12 mouse cellular contexts compared by ENCODE assay signal in the genomic region with DNA sequence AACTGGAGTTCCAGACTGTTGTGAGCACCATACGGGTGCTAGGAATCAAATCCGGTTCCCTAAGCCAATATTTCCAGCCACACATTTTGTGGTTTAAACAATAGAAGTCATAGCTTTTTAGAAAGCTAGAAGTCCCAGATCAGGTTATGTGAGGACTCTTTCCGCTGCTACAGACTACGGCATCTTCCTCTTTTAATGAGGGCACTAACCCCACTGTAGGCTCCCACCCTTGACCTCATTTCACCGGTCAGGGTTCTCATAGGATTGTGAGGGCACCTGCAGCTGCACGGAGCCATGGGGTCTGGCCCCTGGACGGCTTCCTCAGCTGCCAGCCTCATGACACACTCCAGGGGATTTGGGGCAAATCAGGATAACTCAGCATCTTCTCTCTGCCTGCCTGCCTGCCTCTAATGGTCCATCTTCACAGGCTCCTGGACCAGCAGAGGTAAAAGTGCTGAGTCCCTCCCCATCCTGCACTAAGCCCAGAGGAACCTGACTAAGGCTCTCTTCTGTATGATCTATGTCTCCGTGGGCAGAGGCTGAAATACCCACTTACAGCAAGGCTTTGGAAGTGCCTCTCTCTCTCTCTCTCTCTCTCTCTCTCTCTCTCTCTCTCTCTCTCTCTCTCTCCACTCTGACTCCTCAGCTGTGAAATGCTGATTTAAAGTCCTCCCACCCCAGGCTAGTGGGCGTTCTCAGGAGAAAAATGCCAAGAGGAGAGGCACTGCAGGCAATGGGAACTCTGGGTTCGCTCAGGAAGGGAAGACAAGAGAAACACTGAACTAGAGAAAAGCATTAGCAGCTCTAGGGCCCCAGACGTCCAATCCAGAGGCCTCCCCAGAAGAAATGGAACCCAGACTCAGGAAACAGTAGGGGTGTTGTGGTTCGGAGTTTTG. TPM values are rescaled to one million over a fixed set of nuclear protein-coding genes. Genes with fewer than 3 reads are reported as not detected.
DNase-seq lines count a peak whose midpoint lies in the region; ATAC-seq and TF ChIP-seq lines count a peak whose summit lies in the region.
"Had no signal": no experiment of that assay in that cellular context is flagged by ENCODE, and none has a peak within 500 bp of the region (broad histone marks: within the 10 kb centered on the region; RNA-seq: fewer than 3 reads in every experiment).

No protein-coding gene starts in this region.

- peak; percentile 59 for DNase-seq in left cerebral cortex, adult 11 months (ENCODE audit: low spot score)
- no peak for DNase-seq in left cerebral cortex, postnatal 4 days
- no peak for DNase-seq in adrenal gland, postnatal 36 days
- no peak for DNase-seq in thymus, postnatal 25 days
- DNase-seq in ovary, postnatal 36 days (ENCODE audit: low spot score) = no peak
- DNase-seq: lung, postnatal 10 days had no signal

- H3K9me3 ChIP-seq in neural tube, embryonic 15.5 days (replicated peaks) = no peaks in the 10 kb centered on the region
- H3K9me3 ChIP-seq: limb, embryonic 15.5 days had no signal

- WGBS in neural tube, embryonic 15.5 days = 62% methylated on average over 12 of the region's 12 CpGs

- no peaks in the 10 kb centered on the region for H3K27me3 ChIP-seq in neural tube, embryonic 15.5 days (replicated peaks)
- H3K27me3 ChIP-seq: limb, embryonic 15.5 days had no signal

- H3K4me3 ChIP-seq in embryonic fibroblast, embryonic 13.5 days (ENCODE audit: insufficient read depth, low read length) = no peak overlapping the region
- no peak overlapping the region for H3K4me3 ChIP-seq in neural tube, embryonic 15.5 days (replicated peaks)
- H3K4me3 ChIP-seq: limb, embryonic 15.5 days had no signal

- ATAC-seq in hematopoietic stem cell, adult 5-6 weeks (replicated peaks in 1 of 2; ENCODE audit: insufficient read depth in 1 of 2, low FRiP score in 2 of 2, low TSS enrichment in 1 of 2, low read depth in 1 of 2, poor library complexity in 2 of 2, severe bottlenecking in 2 of 2) = peak; percentile 58 to 66; a peak in 3 of 4 replicates
- peak; percentile 68 for ATAC-seq in neural tube, embryonic 15.5 days (ENCODE audit: low FRiP score)
- ATAC-seq: intestine, postnatal 0 days had no signal

- intact Hi-C loops in left cerebral cortex, postnatal 4 days (cut with DNase I) = no loop called here

- no peak for TF ChIP-seq CTCF in embryonic fibroblast, embryonic 13.5 days (IDR thresholded peaks at IDR 0.05; ENCODE audit: borderline replicate concordance, insufficient read depth, low read length)

- H3K27ac ChIP-seq in embryonic fibroblast, embryonic 13.5 days (ENCODE audit: insufficient read depth, low read length) = no peak overlapping the region
- no peak overlapping the region for H3K27ac ChIP-seq in neural tube, embryonic 15.5 days (replicated peaks)
- H3K27ac ChIP-seq: limb, embryonic 15.5 days had no signal

- 0 out of 2 replicates have a peak, but pooled peaks have one; percentile 17 for TF ChIP-seq POLR2A in embryonic fibroblast, embryonic 13.5 days (IDR thresholded peaks at IDR 0.05; ENCODE audit: low read depth, low read length)

- no peak overlapping the region for H3K9ac ChIP-seq in neural tube, embryonic 15.5 days (replicated peaks)
- H3K9ac ChIP-seq: limb, embryonic 15.5 days had no signal

- H3K4me1 ChIP-seq in embryonic fibroblast, embryonic 13.5 days (ENCODE audit: control insufficient read depth, insufficient read depth, low read length) = peaks cover 3% of the 10 kb centered on the region; the same call in 1 of the 2 replicates
- H3K4me1 ChIP-seq in neural tube, embryonic 15.5 days = peaks cover 12% of the 10 kb centered on the region; the same call in 1 of the 2 replicates

- H3K4me2 ChIP-seq in neural tube, embryonic 15.5 days = no peak overlapping the region
- H3K4me2 ChIP-seq: heart, embryonic 11.5 days; limb, embryonic 15.5 days had no signal

- H3K36me3 ChIP-seq in neural tube, embryonic 15.5 days = no peaks in the 10 kb centered on the region
- H3K36me3 ChIP-seq: limb, embryonic 15.5 days had no signal

RNA-seq across cellular contexts. Expression of a gene that starts 32.5 kb away (rescaled TPM):
- total RNA-seq in left cerebral cortex, postnatal 4 days (2021) = 100 to 1,000 TPM; 220 to 231 TPM
- polyA plus RNA-seq in embryonic fibroblast, embryonic 13.5 days (2011; ENCODE audit: insufficient read length, low read depth, missing spikeins) = 89.8 and 121 TPM in 2 replicates
- total RNA-seq in hematopoietic stem cell, adult 5-6 weeks (2017) = 66.2 and 68.6 TPM in 2 replicates
- 77.0 and 91.1 TPM in 2 replicates for polyA plus RNA-seq in neural tube, embryonic 15.5 days (2015; fragmentation: Nextera tagmentation; extraction: Ambion mirVana)
- 100 to 1,000 TPM; 199 to 285 TPM for total RNA-seq in adrenal gland, postnatal 36 days (2021)
